Mouse (Mus musculus): ENCODE measurements around the gene Iqschfp.

The Iqschfp gene

DNA sequence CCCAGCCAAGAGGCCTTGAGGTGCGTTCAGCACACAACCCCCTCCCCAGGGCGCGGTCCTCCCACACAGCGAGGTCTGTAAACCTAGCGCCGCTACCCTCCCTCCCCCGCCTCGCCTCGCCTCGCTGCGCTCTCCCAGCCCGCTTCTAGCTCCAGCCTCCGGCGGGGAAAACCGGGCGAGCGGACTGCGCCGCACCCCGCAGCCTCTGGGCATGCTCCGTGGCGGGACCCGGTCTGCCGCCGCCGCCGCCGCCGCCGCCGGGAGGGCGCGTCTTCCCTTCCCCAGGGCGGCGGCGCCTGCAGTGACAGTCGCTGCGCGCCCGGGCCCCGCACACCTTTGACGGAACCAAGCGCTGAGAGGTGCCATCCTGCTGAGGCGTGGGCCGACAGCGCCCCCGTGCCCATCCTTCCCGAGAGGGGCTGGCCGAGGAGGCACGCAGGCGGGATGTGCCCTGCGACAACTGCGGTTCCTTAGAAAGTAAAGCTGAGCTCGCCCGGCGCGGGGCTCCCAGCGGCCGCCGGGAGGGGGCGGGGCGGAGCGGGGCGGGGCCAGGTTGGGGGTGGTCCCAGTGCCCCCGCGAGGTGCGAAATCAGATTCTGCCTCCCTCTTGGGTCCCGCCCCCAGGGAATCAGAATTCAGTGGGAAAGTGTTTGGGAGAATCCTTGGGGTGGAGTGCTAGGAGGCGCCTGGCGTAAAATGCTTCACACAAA, 601.7 kb downstream of the Iqschfp start:
- DNase-seq (ENCODE audit: low spot score in 2 of 2): no peak

DNA sequence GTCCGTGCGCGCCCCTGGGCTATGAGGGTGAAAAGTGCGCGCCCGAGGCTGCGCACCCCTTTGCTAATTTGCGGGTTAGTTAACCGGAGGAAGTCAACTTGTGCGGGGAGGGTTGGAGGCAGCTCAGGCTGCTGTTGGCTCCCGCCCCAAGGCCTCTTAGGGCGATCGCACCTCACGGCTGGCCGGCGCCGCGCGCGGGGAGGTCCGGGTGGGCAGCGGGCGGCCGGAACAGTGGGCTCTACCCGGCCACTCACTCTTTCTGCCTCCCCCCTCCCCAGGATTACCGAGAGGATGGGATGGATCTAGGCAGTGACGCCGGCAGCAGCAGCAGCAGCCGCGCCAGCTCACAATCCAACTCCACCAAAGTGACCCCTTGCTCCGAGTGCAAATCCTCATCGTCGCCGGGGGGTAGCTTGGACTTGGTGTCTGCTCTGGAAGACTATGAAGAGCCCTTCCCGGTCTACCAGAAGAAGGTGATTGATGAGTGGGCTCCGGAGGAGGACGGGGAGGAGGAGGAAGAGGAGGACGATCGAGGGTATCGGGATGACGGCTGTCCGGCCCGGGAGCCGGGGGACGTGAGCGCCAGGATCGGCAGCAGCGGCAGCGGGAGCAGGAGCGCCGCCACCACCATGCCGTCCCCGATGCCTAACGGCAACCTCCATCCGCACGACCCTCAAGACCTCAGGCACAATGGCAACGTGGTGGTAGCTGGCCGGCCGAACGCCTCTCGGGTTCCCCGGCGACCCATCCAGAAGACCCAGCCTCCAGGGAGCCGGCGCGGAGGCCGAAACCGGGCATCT, 602.5 kb downstream of the Iqschfp start:
- DNase-seq (ENCODE audit: low spot score in 2 of 2): no peak

- no peak for DNase-seq (ENCODE audit: low spot score in 2 of 2)
Measured at GRCm38 (mm10) chr3:68495096-68495735, 603.2 kb downstream of the Iqschfp start.

GRCm38 (mm10) chr3:68495736-68496242, 603.8 kb downstream of the Iqschfp start:
- DNase-seq (ENCODE audit: low spot score in 2 of 2): no peak

DNA sequence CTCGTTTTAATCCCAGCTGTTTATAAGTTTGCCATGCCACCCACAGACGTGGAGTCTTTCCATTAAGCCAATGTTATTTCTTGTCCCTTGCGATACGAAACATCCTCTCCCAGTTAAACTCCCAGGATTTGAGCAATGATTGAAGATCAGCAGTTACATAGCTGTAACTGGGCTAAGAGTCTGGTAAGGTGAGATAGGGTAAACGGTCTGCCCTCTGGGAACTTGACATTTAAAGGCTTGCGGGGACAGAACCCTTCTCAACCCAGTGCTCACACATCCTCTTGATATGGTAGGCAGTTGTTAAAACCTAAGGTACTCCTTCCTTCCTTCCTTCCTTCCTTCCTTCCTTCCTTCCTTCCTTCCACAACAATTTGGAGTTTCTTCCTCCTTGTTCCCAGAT, 604.5 kb downstream of the Iqschfp start:
- DNase-seq (ENCODE audit: low spot score in 2 of 2): no peak

- DNase-seq (ENCODE audit: low spot score in 2 of 2): no peak
Measured at GRCm38 (mm10) chr3:68499532-68500152, 607.6 kb downstream of the Iqschfp start.

GRCm38 (mm10) chr3:68504838-68505237, 612.8 kb downstream of the Iqschfp start:
- DNase-seq (ENCODE audit: low spot score in 2 of 2): no peak

- no peak for DNase-seq (ENCODE audit: low spot score in 2 of 2)
Measured at GRCm38 (mm10) chr3:68506769-68507318, 614.8 kb downstream of the Iqschfp start.

GRCm38 (mm10) chr3:68508629-68509028, 616.6 kb downstream of the Iqschfp start:
- DNase-seq (ENCODE audit: low spot score in 2 of 2): no peak

DNA sequence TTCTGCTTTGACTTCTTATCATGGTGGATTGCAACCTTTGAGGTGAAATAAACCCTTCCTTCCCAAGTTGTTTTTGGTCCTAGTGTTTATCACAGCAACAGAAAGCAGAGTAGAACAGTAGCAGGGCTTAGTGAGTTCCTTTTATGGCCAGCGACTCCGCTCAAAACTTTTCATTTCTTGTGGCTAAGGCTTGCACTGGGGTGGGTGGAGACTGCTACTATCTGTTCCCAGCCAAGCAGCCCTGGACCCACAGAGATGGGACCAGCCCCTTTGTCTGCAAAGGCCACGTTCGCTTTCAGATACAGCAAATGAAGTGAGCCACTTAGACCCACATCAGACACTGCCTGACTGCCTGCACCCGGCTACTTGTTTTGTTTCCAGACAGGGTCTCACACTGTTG, 618.8 kb downstream of the Iqschfp start:
- no peak for DNase-seq (ENCODE audit: low spot score in 2 of 2)

- no peak for DNase-seq (ENCODE audit: low spot score in 2 of 2)
Measured at GRCm38 (mm10) chr3:68511744-68512143, 619.7 kb downstream of the Iqschfp start.

- no peak for DNase-seq (ENCODE audit: low spot score in 2 of 2)
Measured at GRCm38 (mm10) chr3:68512327-68512726, 620.3 kb downstream of the Iqschfp start.

- DNase-seq (ENCODE audit: low spot score in 2 of 2): no peak
Measured at GRCm38 (mm10) chr3:68513340-68514119, 621.5 kb downstream of the Iqschfp start.

DNA sequence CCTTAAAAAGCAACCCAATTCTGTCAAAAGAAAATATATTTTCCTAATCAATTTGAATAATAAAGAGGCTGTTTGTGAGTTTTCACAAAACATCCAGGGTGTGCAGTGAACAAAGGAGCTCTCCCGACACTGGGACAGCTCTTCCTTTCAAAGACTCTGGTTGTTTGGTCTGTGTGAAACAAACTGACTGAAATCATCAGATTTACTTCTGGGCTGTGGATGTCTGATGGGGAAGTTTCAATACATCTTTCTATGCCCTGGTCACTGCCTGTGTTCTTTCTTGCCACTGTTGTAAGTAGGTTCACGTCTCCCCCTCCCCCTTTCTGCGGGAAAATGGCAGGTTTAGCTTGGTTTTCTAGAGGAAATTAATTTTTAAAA, 622.1 kb downstream of the Iqschfp start:
- DNase-seq (ENCODE audit: low spot score in 2 of 2): no peak

- no peak for DNase-seq (ENCODE audit: low spot score in 2 of 2)
Measured at GRCm38 (mm10) chr3:68514717-68515116, 622.7 kb downstream of the Iqschfp start.

- DNase-seq (ENCODE audit: low spot score in 2 of 2): no peak
Measured at GRCm38 (mm10) chr3:68516393-68517081, 624.5 kb downstream of the Iqschfp start.

DNA sequence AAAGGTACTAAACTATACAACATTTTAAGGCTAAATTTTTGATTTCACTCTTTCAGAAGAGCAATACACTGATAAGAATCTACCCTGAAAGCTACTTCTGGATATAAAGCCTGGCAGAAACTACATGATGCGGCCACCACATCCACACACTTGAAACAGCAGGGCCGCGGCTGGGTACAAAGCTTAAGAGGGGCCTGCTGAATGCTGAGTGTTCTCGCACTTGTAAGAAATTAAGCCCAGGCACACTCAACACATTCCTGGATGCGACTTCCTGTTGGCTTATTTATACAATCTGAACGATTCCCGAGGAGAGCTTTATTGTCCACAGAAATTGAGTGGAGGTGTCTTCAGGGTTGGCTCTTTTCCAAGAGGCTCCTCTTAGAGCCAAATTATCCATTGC, 625.2 kb downstream of the Iqschfp start:
- no peak for DNase-seq (ENCODE audit: low spot score in 2 of 2)

- DNase-seq (ENCODE audit: low spot score in 2 of 2): no peak
Measured at GRCm38 (mm10) chr3:68518041-68518440, 626.0 kb downstream of the Iqschfp start.

DNA sequence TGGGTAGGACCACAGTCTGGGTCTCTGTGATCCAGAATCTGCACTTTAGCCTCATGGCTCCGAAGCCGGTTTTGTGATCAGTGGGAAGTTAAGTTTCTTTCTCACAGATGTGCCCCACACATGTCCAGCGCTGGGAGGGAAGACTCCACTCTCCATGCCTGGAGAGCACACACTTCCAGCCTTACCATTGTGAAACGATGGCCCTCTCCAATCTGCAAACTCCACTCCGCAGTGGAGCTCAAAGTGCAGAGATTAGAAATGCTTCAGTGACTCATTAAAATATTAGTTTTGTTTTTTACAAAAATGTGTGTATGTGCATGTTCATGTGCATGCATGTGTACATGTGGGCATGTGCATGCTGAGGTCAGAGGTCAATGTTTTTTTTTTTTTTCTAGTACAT, 626.6 kb downstream of the Iqschfp start:
- DNase-seq (ENCODE audit: low spot score in 2 of 2): no peak

DNA sequence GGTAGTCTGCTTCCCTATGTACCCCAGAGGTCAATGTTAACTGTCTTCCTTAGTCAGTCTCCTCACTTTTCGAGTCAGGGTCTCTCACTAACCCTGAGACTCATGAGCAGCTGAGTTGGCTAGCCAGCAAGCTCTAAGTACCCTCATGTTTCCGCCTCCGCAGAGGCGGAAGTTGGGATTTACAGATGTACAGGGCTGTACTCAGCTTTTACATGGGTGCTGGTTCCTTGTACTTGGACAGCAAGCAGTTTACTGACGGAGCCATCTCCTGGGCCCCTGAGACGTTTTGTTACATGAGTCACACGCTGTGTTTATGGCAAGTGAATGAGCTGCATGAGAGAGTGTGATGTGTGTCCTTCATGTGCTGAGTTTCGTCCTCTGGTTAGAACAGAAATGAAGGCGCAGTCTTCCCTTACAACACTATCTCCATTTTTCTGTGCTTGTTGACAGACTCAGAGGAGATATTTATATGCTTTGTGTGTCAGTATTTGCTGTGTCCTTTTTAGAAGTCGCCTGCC, 633.4 kb downstream of the Iqschfp start:
- no peak for DNase-seq (ENCODE audit: low spot score in 2 of 2)

All from natural killer cell, adult 2 months (primary cell).